Mouse (Mus musculus) heart, postnatal 0 days (tissue): ENCODE data around the gene Magea6. TPM values are rescaled to one million over a fixed set of nuclear protein-coding genes. Genes with fewer than 3 reads are reported as not detected.
"Not testable (repeated sequence)": the region's sequence is repeated elsewhere in the genome, so short reads cannot be mapped to it uniquely, and the experiment has no call there.

Experiments used
- ATAC-seq: fragments of 200-750 bp; cut with Nextera tagmentation; 2 replicates; pipeline ENCODE4 v1.8.0; 2017; ENCODE audit warnings: low read depth, moderate number of reproducible peaks, moderate library complexity; ENCODE audit not compliant: insufficient read depth
- DNase-seq: peaks from one replicate; pipeline ENCODE4 v3.0.0-alpha.2; 2016; ENCODE audit warnings: low spot score
- H3K27ac ChIP-seq: fragments of 300-500 bp; sonication (generic); 2 replicates; pipeline ENCODE4 v1.5.1; 2014; ENCODE audit warnings: low read depth, mild to moderate bottlenecking
- H3K27me3 ChIP-seq: fragments of 300-500 bp; sonication (generic); 2 replicates; pipeline ENCODE4 v1.6.1; 2014; ENCODE audit warnings: low read length, mixed read lengths; ENCODE audit not compliant: control insufficient read depth, insufficient read depth
- H3K36me3 ChIP-seq: fragments of 300-500 bp; sonication (generic); replicated peaks from 2 replicates; pipeline ENCODE4 v1.6.1; 2014; ENCODE audit warnings: low read length, mixed read lengths; ENCODE audit not compliant: control insufficient read depth, insufficient read depth
- H3K4me1 ChIP-seq: fragments of 300-500 bp; sonication (generic); 2 replicates; pipeline ENCODE4 v1.6.1; 2014; ENCODE audit warnings: antibody characterized with exemption; ENCODE audit not compliant: control insufficient read depth, insufficient read depth
- H3K4me2 ChIP-seq: fragments of 300-500 bp; sonication (generic); 2 replicates; pipeline ENCODE4 v1.6.1; 2014; ENCODE audit warnings: low read depth, mild to moderate bottlenecking, low read length, moderate library complexity
- H3K4me3 ChIP-seq: fragments of 300-500 bp; sonication (generic); 2 replicates; pipeline ENCODE4 v1.5.1; 2014; ENCODE audit warnings: low read depth, low read length
- H3K9ac ChIP-seq: fragments of 300-500 bp; sonication (generic); replicated peaks from 2 replicates; pipeline ENCODE4 v1.6.1; 2014; ENCODE audit warnings: low read depth, low read length, mixed read lengths
- H3K9me3 ChIP-seq: fragments of 300-500 bp; sonication (generic); replicated peaks from 2 replicates; pipeline ENCODE4 v1.6.1; 2016; ENCODE audit warnings: low read length; ENCODE audit not compliant: control insufficient read depth
- WGBS: fragments of 180-500 bp; shearing (Covaris S2); extraction: QIAGEN DNeasy Blood & Tissue Kit; methylation state at CpG from one replicate; pipeline ENCODE4 v1.1.7; 2014; 5-methylcytosine and 5-hydroxymethylcytosine counted together
- polyA plus RNA-seq: library from polyadenylated mRNA; unstranded; fragments of >200 nt; fragmentation: Nextera tagmentation; extraction: Ambion mirVana; gene quantifications from 2 replicates; pipeline ENCODE4 v1.2.1, GENCODE M21; 2015
- total RNA-seq: library from RNA; depleted of rRNA; stranded (reverse); fragments of >200 nt; gene quantifications from 2 replicates; pipeline ENCODE4 v1.2.3, GENCODE M21; 2014; ENCODE audit warnings: low replicate concordance; rRNA removed

Magea6 gene
- not detected in 2 replicates for total RNA-seq
- not detected in 2 replicates for polyA plus RNA-seq

- not testable (repeated sequence) for ATAC-seq, H3K4me2 ChIP-seq
Measured at GRCm38 (mm10) chrX:154935887-154936286, at the start of gene Magea6. Magea6 (minus strand) TSS chrX:154935987.

GRCm38 (mm10) chrX:154949405-154949804, 13.6 kb upstream of the Magea6 start, which contains the start of gene Magea3:
Magea3 (minus strand) TSS chrX:154949505.
- H3K9ac ChIP-seq, H3K9me3 ChIP-seq, H3K36me3 ChIP-seq, ATAC-seq, H3K27ac ChIP-seq, H3K4me3 ChIP-seq, H3K4me1 ChIP-seq, DNase-seq, H3K4me2 ChIP-seq, H3K27me3 ChIP-seq: not testable (repeated sequence)
- WGBS, result 38% methylated on average over 1 of the region's 1 CpGs

More at GRCm38 (mm10) chrX:154935887-154936286, at the start of gene Magea6:
- not testable (repeated sequence) for H3K4me3 ChIP-seq, H3K9me3 ChIP-seq, H3K4me1 ChIP-seq, H3K27me3 ChIP-seq, H3K27ac ChIP-seq, H3K36me3 ChIP-seq, H3K9ac ChIP-seq, DNase-seq
- 45% methylated on average over 1 of the region's 1 CpGs for WGBS

GRCm38 (mm10) chrX:154890167-154890566, 45.6 kb downstream of the Magea6 start, which contains the start of gene Cldn34b1:
Cldn34b1 (minus strand) TSS chrX:154890267.
- not testable (repeated sequence) for H3K27ac ChIP-seq, H3K36me3 ChIP-seq, H3K4me3 ChIP-seq, H3K9me3 ChIP-seq, ATAC-seq, H3K4me2 ChIP-seq, DNase-seq, H3K9ac ChIP-seq, H3K4me1 ChIP-seq, H3K27me3 ChIP-seq
- WGBS, result 65% methylated on average over 3 of the region's 3 CpGs

Other genes with a start within 250 kb of the Magea6 start
- not detected in 2 replicates for gene Cldn34b1, start 45.7 kb downstream of the Magea6 start, total RNA-seq
- gene Cldn34b1, start 45.7 kb downstream of the Magea6 start, polyA plus RNA-seq, result not detected in 2 replicates
- gene Magea3, start 13.5 kb upstream of the Magea6 start, total RNA-seq, result not detected in 2 replicates
- not detected in 2 replicates for gene Magea3, start 13.5 kb upstream of the Magea6 start, polyA plus RNA-seq
- not detected in 2 replicates for gene Magea8, start 59.9 kb upstream of the Magea6 start, total RNA-seq
- gene Magea8, start 59.9 kb upstream of the Magea6 start, polyA plus RNA-seq, result not detected in 2 replicates
- gene Magea5, start 127.2 kb upstream of the Magea6 start, total RNA-seq, result not detected in 2 replicates
- not detected in 2 replicates for gene Magea5, start 127.2 kb upstream of the Magea6 start, polyA plus RNA-seq
- gene Magea1, start 153.8 kb upstream of the Magea6 start, total RNA-seq, result not detected in 2 replicates
- gene Magea1, start 153.8 kb upstream of the Magea6 start, polyA plus RNA-seq, result not detected in 2 replicates
- not detected in 2 replicates for gene Magea2, start 157.7 kb upstream of the Magea6 start, total RNA-seq
- gene Magea2, start 157.7 kb upstream of the Magea6 start, polyA plus RNA-seq, result not detected in 2 replicates
- not detected in 2 replicates for gene Cldn34b2, start 192.4 kb upstream of the Magea6 start, total RNA-seq
- gene Cldn34b2, start 192.4 kb upstream of the Magea6 start, polyA plus RNA-seq, result not detected in 2 replicates